Mouse (Mus musculus) CH12.LX (cell line): Measurements from ENCODE around the gene Parm1. TPM values are rescaled to one million over a fixed set of nuclear protein-coding genes. Genes with fewer than 3 reads are reported as not detected.

ENCODE experiments used
- DNase-seq: peaks from one replicate; pipeline ENCODE4 v3.0.0-alpha.2; 2013; ENCODE audit errors: extremely low read depth
- H3K27ac ChIP-seq: 2 replicates; pipeline ENCODE4 v1.5.1; 2012; ENCODE audit warnings: low read depth, mild to moderate bottlenecking, control low read depth, moderate library complexity; ENCODE audit not compliant: insufficient read depth
- H3K27me3 ChIP-seq: replicated peaks from 2 replicates; pipeline ENCODE3; 2012; ENCODE audit warnings: inconsistent platforms
- H3K36me3 ChIP-seq, 2 experiments: replicated peaks in 1 of 2; 2 replicates each; pipeline versions ENCODE3 to v1.6.1; 2012; ENCODE audit warnings: inconsistent platforms in 1 of 2, low read length in 1 of 2, mild to moderate bottlenecking in 1 of 2, mixed read lengths in 1 of 2, moderate library complexity in 1 of 2; ENCODE audit not compliant: control insufficient read depth in 1 of 2, insufficient read depth in 1 of 2
- H3K4me1 ChIP-seq, 2 experiments: 2 replicates each; pipeline ENCODE4 v1.6.1; 2012; ENCODE audit warnings: inconsistent platforms in 1 of 2, moderate library complexity in 1 of 2; ENCODE audit not compliant: insufficient read depth in 2 of 2, control insufficient read depth in 1 of 2
- H3K4me2 ChIP-seq: 2 replicates; pipeline ENCODE4 v1.6.1; 2012; ENCODE audit warnings: low read depth, mild to moderate bottlenecking, control low read depth; ENCODE audit not compliant: poor library complexity, insufficient read depth, severe bottlenecking
- H3K4me3 ChIP-seq, 3 experiments: fragments of 150-350 bp in 1 of 3; sonication (generic) in 1 of 3; replicated peaks in 1 of 3; 2 replicates each; pipeline versions ENCODE3 to v1.5.1; 2011 to 2012; ENCODE audit warnings: low read depth in 2 of 3, low read length in 2 of 3, mild to moderate bottlenecking in 2 of 3, moderate library complexity in 2 of 3, control low read depth in 1 of 3, improper control_type of control experiment in 1 of 3, inconsistent platforms in 1 of 3, mixed read lengths in 1 of 3; ENCODE audit not compliant: poor library complexity in 1 of 3
- H3K79me2 ChIP-seq: replicated peaks from 2 replicates; pipeline ENCODE4 v1.6.1; 2012; ENCODE audit warnings: mild to moderate bottlenecking, moderate library complexity; ENCODE audit not compliant: control insufficient read depth, poor library complexity, insufficient read depth, severe bottlenecking; ENCODE audit errors: extremely low read depth
- H3K9ac ChIP-seq: 2 replicates; pipeline ENCODE4 v1.6.1; 2012; ENCODE audit warnings: low read depth, mild to moderate bottlenecking, control low read depth, moderate library complexity; ENCODE audit not compliant: insufficient read depth
- H3K9me3 ChIP-seq: replicated peaks from 2 replicates; pipeline ENCODE3; 2012; ENCODE audit warnings: low read length, inconsistent platforms, mixed read lengths
- CHD1 ChIP-seq: IDR thresholded peaks from 2 replicates; pipeline ENCODE4 v1.6.1; 2012; ENCODE audit warnings: low read depth, low read length, improper control_type of control experiment, inconsistent platforms
- E2F4 ChIP-seq: IDR thresholded peaks from 2 replicates; pipeline ENCODE4 v1.6.1; 2011; ENCODE audit warnings: low read depth, low read length, improper control_type of control experiment; ENCODE audit not compliant: insufficient replicate concordance
- ELF1 ChIP-seq: IDR thresholded peaks from 2 replicates; pipeline ENCODE4 v1.6.1; 2014; ENCODE audit warnings: low read depth, mild to moderate bottlenecking, inconsistent platforms, low read length, improper control_type of control experiment
- GABPA ChIP-seq: IDR thresholded peaks from 2 replicates; pipeline ENCODE4 v1.6.1; 2012; ENCODE audit warnings: low read depth, low read length, improper control_type of control experiment, inconsistent platforms; ENCODE audit not compliant: insufficient replicate concordance
- HCFC1 ChIP-seq: IDR thresholded peaks from 2 replicates; pipeline ENCODE4 v1.6.1; 2012; ENCODE audit warnings: low read depth, mild to moderate bottlenecking, inconsistent platforms, low read length, improper control_type of control experiment
- IRF4 ChIP-seq: IDR thresholded peaks from 2 replicates; pipeline ENCODE4 v1.6.1; 2014; ENCODE audit warnings: low read depth, mild to moderate bottlenecking, inconsistent platforms, low read length, improper control_type of control experiment
- JUND ChIP-seq: conservative IDR thresholded peaks from 2 replicates; pipeline ENCODE4 v1.6.1; 2011; ENCODE audit warnings: low read depth, low read length, improper control_type of control experiment
- MAFK ChIP-seq: IDR thresholded peaks from 2 replicates; pipeline ENCODE4 v1.6.1; 2011; ENCODE audit warnings: low read length, improper control_type of control experiment; ENCODE audit not compliant: insufficient replicate concordance
- MAX ChIP-seq: IDR thresholded peaks from 2 replicates; pipeline ENCODE4 v1.6.1; 2011; ENCODE audit warnings: low read length, improper control_type of control experiment
- MEF2A ChIP-seq: IDR thresholded peaks from 2 replicates; pipeline ENCODE4 v1.6.1; 2014; ENCODE audit warnings: low read depth, mild to moderate bottlenecking, inconsistent platforms, low read length, improper control_type of control experiment, borderline replicate concordance
- MXI1 ChIP-seq: IDR thresholded peaks from 2 replicates; pipeline ENCODE4 v1.6.1; 2011; ENCODE audit warnings: mild to moderate bottlenecking, low read depth, low read length, improper control_type of control experiment
- NELFE ChIP-seq: IDR thresholded peaks from 2 replicates; pipeline ENCODE4 v1.6.1; 2011; ENCODE audit warnings: low read depth, low read length, improper control_type of control experiment
- POLR2AphosphoS2 ChIP-seq: IDR thresholded peaks from 2 replicates; pipeline ENCODE4 v1.6.1; 2011; ENCODE audit warnings: low read depth, low read length, improper control_type of control experiment
- RCOR1 ChIP-seq: conservative IDR thresholded peaks from 2 replicates; pipeline ENCODE4 v1.6.1; 2012; ENCODE audit warnings: low read depth, mild to moderate bottlenecking, inconsistent platforms, low read length, improper control_type of control experiment
- SIN3A ChIP-seq: IDR thresholded peaks from 2 replicates; pipeline ENCODE4 v1.6.1; 2012; ENCODE audit warnings: low read length, improper control_type of control experiment, inconsistent platforms
- SMC3 ChIP-seq: IDR thresholded peaks from 2 replicates; pipeline ENCODE4 v1.6.1; 2011; ENCODE audit warnings: low read depth, low read length, improper control_type of control experiment
- TBP ChIP-seq: conservative IDR thresholded peaks from 2 replicates; pipeline ENCODE4 v1.6.1; 2011; ENCODE audit warnings: low read depth, low read length, improper control_type of control experiment
- TCF12 ChIP-seq: IDR thresholded peaks from 2 replicates; pipeline ENCODE4 v1.6.1; 2014; ENCODE audit warnings: low read depth, mild to moderate bottlenecking, inconsistent platforms, low read length, improper control_type of control experiment
- UBTF ChIP-seq: IDR thresholded peaks from 2 replicates; pipeline ENCODE4 v1.6.1; 2012; ENCODE audit warnings: low read depth, mild to moderate bottlenecking, inconsistent platforms, low read length, improper control_type of control experiment, moderate library complexity
- USF2 ChIP-seq: conservative IDR thresholded peaks from 2 replicates; pipeline ENCODE4 v1.6.1; 2011; ENCODE audit warnings: low read depth, low read length, improper control_type of control experiment
- ZC3H11A ChIP-seq: IDR thresholded peaks from 2 replicates; pipeline ENCODE4 v1.6.1; 2012; ENCODE audit warnings: low read depth, mild to moderate bottlenecking, inconsistent platforms, low read length, improper control_type of control experiment
- ZKSCAN1 ChIP-seq: IDR thresholded peaks from 2 replicates; pipeline ENCODE4 v1.6.1; 2012; ENCODE audit warnings: low read depth, inconsistent platforms, low read length, improper control_type of control experiment, borderline replicate concordance
- ZMIZ1 ChIP-seq: IDR thresholded peaks from 2 replicates; pipeline ENCODE4 v1.6.1; 2012; ENCODE audit warnings: low read depth, mild to moderate bottlenecking, inconsistent platforms, low read length, improper control_type of control experiment
- ZNF384 ChIP-seq: IDR thresholded peaks from 2 replicates; pipeline ENCODE4 v1.6.1; 2012; ENCODE audit warnings: low read depth, low read length, improper control_type of control experiment, inconsistent platforms
- dilution Hi-C: fragments of 300-500 bp; cut with MboI; formaldehyde crosslinking; loops from 2 replicates; pipeline ENCODE4 v1.14.3; 2020; ENCODE audit warnings: low sequenced_read_pairs; ENCODE audit not compliant: extremely low pct_unique_long_range_greater_than_20kb, extremely low pct_ligation_motif_present
- in situ Hi-C: fragments of 300-500 bp; cut with MboI; formaldehyde crosslinking; loops from 3 replicates; pipeline ENCODE4 v1.14.3; 2019; ENCODE audit warnings: low sequenced_read_pairs, low pct_ligation_motif_present, low pct_unique_long_range_greater_than_20kb, mixed read lengths
- polyA plus RNA-seq: library from polyadenylated mRNA; unstranded; fragments of >175 nt; gene quantifications from 2 replicates; pipeline ENCODE4 v1.2.1, GENCODE M21; 2012; ENCODE audit warnings: low read depth; ENCODE audit not compliant: insufficient read length
- total RNA-seq, 2 experiments: library from RNA; depleted of rRNA; stranded (reverse); fragments of 300-350 nt in 1 of 2; fragments of >200 nt in 1 of 2; gene quantifications; 2 replicates each; pipeline ENCODE4 v1.2.3; 2012 to 2014

The Parm1 gene
- total and polyA plus RNA-seq, 3 experiments = 0.85 to 2.6 (median 0.90) TPM

GRCm38 (mm10) chr5:91564054-91564453, 46.6 kb downstream of the Parm1 start:
- H3K79me2 ChIP-seq = no peaks in the 10 kb centered on the region
- no peak overlapping the region for H3K9ac ChIP-seq
- DNase-seq = no peak
- in situ Hi-C loops (no loop called here), dilution Hi-C loops (no loop called here)
- peaks cover 3% of the 10 kb centered on the region for H3K9me3 ChIP-seq
- no peak overlapping the region for H3K27ac ChIP-seq
- no peaks in the 10 kb centered on the region for H3K4me1 ChIP-seq
- no peak for TF ChIP-seq NELFE
- no peak for TF ChIP-seq UBTF
- TF ChIP-seq TCF12 = no peak
- peak; percentile 27; the same call in 1 of the 2 replicates for TF ChIP-seq MEF2A
- no peak for TF ChIP-seq CHD1
- TF ChIP-seq SIN3A = no peak
- no peak for TF ChIP-seq JUND
- H3K36me3 ChIP-seq = no peaks in the 10 kb centered on the region
- H3K4me3 ChIP-seq = no peak overlapping the region
- no peaks in the 10 kb centered on the region for H3K27me3 ChIP-seq
- peak overlapping the region; percentile 56; the same call in 1 of the 2 replicates for H3K4me2 ChIP-seq

- no peak overlapping the region for H3K27ac ChIP-seq
- H3K27me3 ChIP-seq = no peaks in the 10 kb centered on the region
- H3K4me3 ChIP-seq = no peak overlapping the region
- DNase-seq = no peak
- dilution Hi-C loops = no loop called here
- no peak overlapping the region for H3K9ac ChIP-seq
- no peak overlapping the region for H3K4me2 ChIP-seq
- H3K4me1 ChIP-seq = peaks cover 3 to 5% of the 10 kb centered on the region in 2 experiments; a peak in 2 of 4 replicates
- no peaks in the 10 kb centered on the region for H3K79me2 ChIP-seq
- H3K9me3 ChIP-seq = peaks cover 3% of the 10 kb centered on the region
- no peak for TF ChIP-seq ZMIZ1
- TF ChIP-seq ZKSCAN1 = no peak
- no peak for TF ChIP-seq MAFK
- no peak for TF ChIP-seq UBTF
- TF ChIP-seq MAX = no peak
- no peak for TF ChIP-seq HCFC1
- TF ChIP-seq E2F4 = no peak
- TF ChIP-seq ELF1 = no peak
- TF ChIP-seq TBP = no peak
- TF ChIP-seq ZNF384 = no peak
- no peak for TF ChIP-seq SMC3
- TF ChIP-seq IRF4 = no peak
- TF ChIP-seq GABPA = no peak
- no peak for TF ChIP-seq MXI1
- no peak for TF ChIP-seq USF2
- TF ChIP-seq RCOR1 = no peak
- TF ChIP-seq POLR2AphosphoS2 = no peak
- TF ChIP-seq SIN3A = no peak
- TF ChIP-seq ZC3H11A = no peak
- TF ChIP-seq CHD1 = no peak
- peaks cover 0 to 2% of the 10 kb centered on the region in 2 experiments for H3K36me3 ChIP-seq
- in situ Hi-C loops = no loop called here
These were observed 48.0 kb downstream of the Parm1 start for GRCm38 (mm10) chr5:91565458-91565857.
